In the genomic region with DNA sequence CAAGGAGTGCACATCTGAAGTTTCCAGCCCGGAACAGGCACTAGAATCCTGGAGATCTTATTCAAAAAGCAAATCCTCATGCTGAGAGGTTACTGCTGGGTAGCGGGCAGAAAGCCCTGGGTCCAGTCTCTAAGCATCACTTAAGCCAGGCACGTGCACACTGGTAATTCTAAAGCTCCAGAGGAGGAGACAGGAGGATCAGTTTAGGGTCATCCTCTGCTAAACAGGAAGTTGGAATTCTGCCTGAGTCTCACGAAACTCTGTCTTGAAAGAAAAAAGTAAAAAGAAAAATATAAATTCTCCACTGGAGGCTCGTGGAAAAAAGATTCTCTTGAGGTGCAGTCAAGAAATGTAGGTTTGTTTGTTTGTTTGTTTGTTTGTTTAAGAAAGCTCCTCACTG, we compare ENCODE assay signal across 35 mouse cellular contexts.
"Had no signal": no experiment of that assay in that cellular context is flagged by ENCODE, and none has a peak within 500 bp of the region (broad histone marks: within the 10 kb centered on the region; RNA-seq: fewer than 3 reads in every experiment).

No protein-coding gene starts in this region.

- H3K4me1 ChIP-seq: heart, embryonic 10.5 days; heart, embryonic 12.5 days; heart, embryonic 13.5 days; heart, embryonic 15.5 days; hindbrain, embryonic 10.5 days; hindbrain, embryonic 12.5 days; hindbrain, embryonic 13.5 days; hindbrain, embryonic 15.5 days; intestine, embryonic 15.5 days; kidney, embryonic 15.5 days had no signal

- H3K4me3 ChIP-seq: heart, embryonic 10.5 days; heart, embryonic 12.5 days; heart, embryonic 13.5 days; heart, embryonic 15.5 days; hindbrain, embryonic 10.5 days; hindbrain, embryonic 12.5 days; hindbrain, embryonic 13.5 days; hindbrain, embryonic 15.5 days; intestine, embryonic 15.5 days; kidney, embryonic 15.5 days; layer of hippocampus, adult 2 months; left cerebral cortex, adult 2 months had no signal

- H3K27me3 ChIP-seq: heart, embryonic 12.5 days; heart, embryonic 13.5 days; heart, embryonic 15.5 days; hindbrain, embryonic 12.5 days; hindbrain, embryonic 13.5 days; hindbrain, embryonic 15.5 days; intestine, embryonic 15.5 days; kidney, embryonic 15.5 days had no signal

- H3K4me2 ChIP-seq: heart, embryonic 11.5 days; heart, embryonic 12.5 days; heart, embryonic 13.5 days; heart, embryonic 15.5 days; hindbrain, embryonic 12.5 days; hindbrain, embryonic 13.5 days; hindbrain, embryonic 14.5 days; hindbrain, embryonic 15.5 days; intestine, embryonic 15.5 days; kidney, embryonic 15.5 days had no signal

- H3K36me3 ChIP-seq: heart, embryonic 10.5 days; heart, embryonic 12.5 days; heart, embryonic 13.5 days; heart, embryonic 15.5 days; hindbrain, embryonic 10.5 days; hindbrain, embryonic 12.5 days; hindbrain, embryonic 13.5 days; hindbrain, embryonic 15.5 days; intestine, embryonic 15.5 days; kidney, embryonic 15.5 days had no signal

- H3K27ac ChIP-seq: heart, embryonic 10.5 days; heart, embryonic 13.5 days; heart, embryonic 15.5 days; hindbrain, embryonic 10.5 days; hindbrain, embryonic 12.5 days; hindbrain, embryonic 13.5 days; hindbrain, embryonic 14.5 days; hindbrain, embryonic 15.5 days; hindbrain, postnatal 0 days; intestine, embryonic 15.5 days; kidney, embryonic 15.5 days; kidney, postnatal 0 days; layer of hippocampus, adult 2 months; left cerebral cortex, adult 2 months had no signal

- ATAC-seq: hindbrain, embryonic 16.5 days; hindbrain, postnatal 0 days; inflammation-experienced regulatory T-cells, adult 6 months; intestine, embryonic 15.5 days; intestine, embryonic 16.5 days had no signal

- H3K9me3 ChIP-seq: heart, embryonic 10.5 days; heart, embryonic 12.5 days; heart, embryonic 13.5 days; heart, embryonic 15.5 days; hindbrain, embryonic 10.5 days; hindbrain, embryonic 12.5 days; hindbrain, embryonic 13.5 days; hindbrain, embryonic 15.5 days; intestine, embryonic 15.5 days; kidney, embryonic 15.5 days had no signal

- H3K9ac ChIP-seq: heart, embryonic 12.5 days; heart, embryonic 13.5 days; heart, embryonic 15.5 days; hindbrain, embryonic 12.5 days; hindbrain, embryonic 13.5 days; hindbrain, embryonic 14.5 days; hindbrain, embryonic 15.5 days; intestine, embryonic 15.5 days; kidney, embryonic 15.5 days had no signal

- DNase-seq: heart, postnatal 10 days; heart, postnatal 14 days; heart, postnatal 36 days; heart, postnatal 4 days; kidney, adult 11 months; kidney, adult 18-20 months; kidney, adult 2 months; kidney, adult 8-10 months; kidney, adult 9 months; kidney, postnatal 10 days; kidney, postnatal 14 days; kidney, postnatal 25 days; kidney, postnatal 36 days; kidney, postnatal 4 days; layer of hippocampus, adult 9-11 months; layer of hippocampus, postnatal 36 days had no signal
